Mouse (Mus musculus): ENCODE data around the gene St8sia1.

- no peak for TF ChIP-seq CTCF (IDR thresholded peaks at IDR 0.05; ENCODE audit: insufficient read depth, low read depth, low read length)
- no peak for TF ChIP-seq POLR2A (IDR thresholded peaks at IDR 0.05; ENCODE audit: insufficient read depth, low read depth, low read length)
Observed at GRCm38 (mm10) chr6:142908412-142908811, 55.8 kb downstream of the St8sia1 start.

Measured in olfactory bulb, adult 2 months (tissue).